Mouse (Mus musculus) kidney, postnatal 10 days (tissue): ENCODE measurements at regions not wholly inside any gene's neighbourhood (a gene's known extent, or its start where the extent isn't known, plus 50 kb on each side); places are given as distances from the start of the nearest gene placed in this dataset.
A peak's percentile ranks its signal among the peaks of the same experiment; 100 is the strongest.

Source experiments
- DNase-seq: peaks from one replicate; pipeline ENCODE4 v3.0.0; 2021; ENCODE audit warnings: mixed read lengths

- peak; percentile 6 for DNase-seq
Observed at GRCm38 (mm10) chr7:31455775-31456174, 80.4 kb downstream of the Scgb1b3 start.
